Mouse (Mus musculus) monocyte, adult 59 days (primary cell): ENCODE data around the gene Fam122b. TPM values are rescaled to one million over a fixed set of nuclear protein-coding genes. Genes with fewer than 3 reads are reported as not detected.

Experiments used
- total RNA-seq, 2 experiments: library from RNA; stranded (reverse); gene quantifications; one replicate each; pipeline ENCODE4 v1.2.4; 2023

The Fam122b gene
- total RNA-seq = 1 to 10 TPM; 4.5 to 5.2 TPM

DNA sequence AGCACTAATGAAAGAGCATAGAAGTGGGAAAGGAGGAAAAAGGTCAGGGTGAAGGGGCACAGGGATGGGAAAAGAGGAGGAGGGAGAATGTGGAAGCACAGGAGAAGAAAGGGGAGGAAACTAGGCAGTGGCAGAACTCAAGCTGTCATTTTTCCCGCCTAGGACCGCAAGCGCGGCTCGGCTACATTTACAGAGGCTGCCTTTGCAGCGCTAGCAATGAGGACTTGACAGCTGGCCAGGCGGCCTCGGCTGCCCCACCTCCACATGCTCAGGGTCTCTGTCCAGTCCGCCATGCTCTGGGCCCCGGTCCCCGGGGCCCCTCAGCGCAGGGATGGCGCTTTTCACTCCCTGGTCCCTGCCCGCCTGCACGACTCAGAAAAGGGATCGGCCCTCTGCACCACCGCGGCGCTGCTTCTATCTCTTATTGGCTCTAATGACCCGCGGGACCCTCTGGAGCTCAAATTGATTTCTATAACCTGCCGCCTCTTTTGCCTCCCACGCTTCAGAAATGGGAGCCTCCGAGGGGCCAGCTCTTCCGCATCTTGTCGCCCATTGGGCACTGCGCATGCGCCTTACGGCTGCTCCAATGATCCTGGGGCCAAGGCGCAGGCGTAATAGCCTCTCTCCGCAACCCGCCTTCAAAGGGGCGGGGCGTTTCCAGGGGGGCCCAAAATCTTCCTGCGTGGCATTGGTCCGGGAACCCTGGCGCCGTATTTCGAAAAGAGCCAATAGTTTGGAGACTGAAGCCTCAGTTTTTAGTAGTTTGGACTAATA is at the start of gene Fam122b:
TSS of gene Fam122b (minus strand) at position 517 of the 774 bp plus-strand sequence.

DNA sequence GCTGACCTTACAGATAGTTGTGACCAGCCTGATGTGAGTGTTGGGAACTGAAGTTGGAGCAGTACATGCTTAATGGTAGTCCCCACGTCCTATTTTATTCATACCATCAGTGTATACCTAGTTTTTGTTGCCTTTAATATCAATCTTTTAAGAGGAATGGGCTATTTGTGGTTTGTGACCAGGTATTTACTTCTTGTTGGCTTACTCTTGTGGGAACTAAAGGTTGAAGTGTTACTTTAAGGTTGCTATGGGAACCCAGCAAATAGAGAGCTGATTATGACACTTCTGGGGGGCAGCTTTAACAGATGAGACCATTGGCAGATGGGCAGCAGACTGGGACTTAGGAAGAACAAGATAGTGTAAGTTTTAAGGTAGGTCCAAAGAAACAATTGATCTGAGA is 3.5 kb upstream of the Fam122b start, which contains the start of gene Fam122c:
TSS of gene Fam122c (plus strand) at position 301 of the 400 bp plus-strand sequence.

DNA sequence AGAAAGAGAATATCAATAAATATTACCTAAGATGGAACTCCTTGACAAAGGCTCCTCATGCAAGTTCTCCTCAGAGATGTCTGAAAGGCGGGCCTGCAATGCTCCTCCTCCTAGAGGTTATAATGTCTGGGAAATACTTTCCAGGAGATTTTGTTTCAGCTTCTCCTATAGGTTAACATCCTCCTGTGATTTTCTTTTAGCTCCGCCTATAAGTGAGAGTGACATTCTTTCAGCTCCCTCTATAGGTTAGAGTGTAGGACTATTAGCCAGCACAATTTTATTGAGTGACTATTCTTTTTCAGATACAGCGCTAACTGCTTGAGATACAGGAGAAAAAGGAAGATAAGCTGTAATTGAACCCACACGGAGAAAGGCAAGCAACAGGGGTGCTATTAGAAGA is 29.6 kb downstream of the Fam122b start, which contains the start of gene Plac1:
TSS of gene Plac1 (minus strand) at position 101 of the 400 bp plus-strand sequence.

Other genes with a start within 250 kb of the Fam122b start
- not detected for gene Plac1, start 29.7 kb downstream of the Fam122b start, total RNA-seq
- not detected for gene Fam122c, start 3.6 kb upstream of the Fam122b start, total RNA-seq
- gene Mospd1, start 100.7 kb upstream of the Fam122b start, total RNA-seq = 10 to 100 TPM in 1 of 2 experiments, 1 to 10 TPM in 1; 8.8 to 11.3 TPM
- gene Etd, start 165.1 kb upstream of the Fam122b start, total RNA-seq = not detected